Mouse (Mus musculus) lung, embryonic 16.5 days (tissue): ENCODE results near the gene Ggta1. TPM values are rescaled to one million over a fixed set of nuclear protein-coding genes. Genes with fewer than 3 reads are reported as not detected.

Experiments
- ATAC-seq: fragments of 200-750 bp; cut with Nextera tagmentation; 2 replicates; pipeline ENCODE4 v1.8.0; 2017; ENCODE audit warnings: low read depth, mild to moderate bottlenecking, moderate library complexity
- H3K27ac ChIP-seq: fragments of 300-500 bp; sonication (generic); 2 replicates; pipeline ENCODE4 v1.5.1; 2014; ENCODE audit warnings: mild to moderate bottlenecking, control low read depth, low read length
- H3K27me3 ChIP-seq: fragments of 300-500 bp; sonication (generic); 2 replicates; pipeline ENCODE4 v1.6.1; 2014; ENCODE audit warnings: low read depth, low read length, mixed read lengths; ENCODE audit not compliant: control insufficient read depth, insufficient read depth
- H3K36me3 ChIP-seq: fragments of 300-500 bp; sonication (generic); 2 replicates; pipeline ENCODE4 v1.6.1; 2014; ENCODE audit warnings: low read length; ENCODE audit not compliant: control insufficient read depth, insufficient read depth
- H3K4me1 ChIP-seq: fragments of 300-500 bp; sonication (generic); replicated peaks from 2 replicates; pipeline ENCODE4 v1.6.1; 2014; ENCODE audit warnings: low read length, mixed read lengths; ENCODE audit not compliant: control insufficient read depth, insufficient read depth
- H3K4me2 ChIP-seq: fragments of 300-500 bp; sonication (generic); 2 replicates; pipeline ENCODE4 v1.6.1; 2014; ENCODE audit warnings: low read depth, low read length, control low read depth
- H3K4me3 ChIP-seq: fragments of 300-500 bp; sonication (generic); 2 replicates; pipeline ENCODE4 v1.5.1; 2014; ENCODE audit warnings: mild to moderate bottlenecking, low read length, control low read depth
- H3K9ac ChIP-seq: fragments of 300-500 bp; sonication (generic); 2 replicates; pipeline ENCODE4 v1.6.1; 2014; ENCODE audit warnings: low read length, control low read depth
- H3K9me3 ChIP-seq: fragments of 300-500 bp; sonication (generic); 2 replicates; pipeline ENCODE4 v1.6.1; 2016; ENCODE audit warnings: low read length; ENCODE audit not compliant: control insufficient read depth
- WGBS: fragments of 180-500 bp; shearing (Covaris S2); extraction: QIAGEN DNeasy Blood & Tissue Kit; methylation state at CpG from one replicate; pipeline ENCODE4 v1.1.7; 2014; 5-methylcytosine and 5-hydroxymethylcytosine counted together
- polyA plus RNA-seq: library from polyadenylated mRNA; unstranded; fragments of >200 nt; fragmentation: Nextera tagmentation; extraction: Ambion mirVana; gene quantifications from 2 replicates; pipeline ENCODE4 v1.2.1, GENCODE M21; 2015

Gene Ggta1
- polyA plus RNA-seq, 1 experiment from 2014 or later: 21.9 TPM

DNA sequence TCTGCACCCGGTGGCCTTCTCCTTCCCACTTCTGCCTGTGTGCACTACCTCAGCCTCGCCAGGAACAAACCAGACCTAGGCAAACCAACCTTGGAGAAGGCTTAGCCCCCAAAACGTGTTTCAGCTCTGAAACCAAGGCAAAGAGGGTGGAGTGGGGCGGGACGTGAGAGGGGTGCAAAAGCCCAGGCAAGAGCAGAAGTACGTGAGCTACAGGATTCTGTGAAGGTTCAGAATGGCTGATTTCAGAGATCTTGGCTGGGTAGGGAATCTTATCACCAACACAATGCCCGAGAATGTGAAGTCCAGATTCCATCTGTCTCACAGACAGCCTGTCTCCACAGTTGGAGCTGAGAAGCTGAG lies 41.4 kb upstream of the Ggta1 start:
- H3K4me1 ChIP-seq: peaks cover 37% of the 10 kb centered on the region
- H3K4me3 ChIP-seq: no peak overlapping the region
- H3K4me2 ChIP-seq: no peak overlapping the region
- no peak overlapping the region for H3K9ac ChIP-seq
- H3K27me3 ChIP-seq: no peaks in the 10 kb centered on the region
- 52% methylated on average over 7 of the region's 7 CpGs for WGBS
- H3K27ac ChIP-seq: peak overlapping the region; percentile 7; the same call in 1 of the 2 replicates
- H3K9me3 ChIP-seq: no peaks in the 10 kb centered on the region
- ATAC-seq: no peak
- H3K36me3 ChIP-seq: no peaks in the 10 kb centered on the region

DNA sequence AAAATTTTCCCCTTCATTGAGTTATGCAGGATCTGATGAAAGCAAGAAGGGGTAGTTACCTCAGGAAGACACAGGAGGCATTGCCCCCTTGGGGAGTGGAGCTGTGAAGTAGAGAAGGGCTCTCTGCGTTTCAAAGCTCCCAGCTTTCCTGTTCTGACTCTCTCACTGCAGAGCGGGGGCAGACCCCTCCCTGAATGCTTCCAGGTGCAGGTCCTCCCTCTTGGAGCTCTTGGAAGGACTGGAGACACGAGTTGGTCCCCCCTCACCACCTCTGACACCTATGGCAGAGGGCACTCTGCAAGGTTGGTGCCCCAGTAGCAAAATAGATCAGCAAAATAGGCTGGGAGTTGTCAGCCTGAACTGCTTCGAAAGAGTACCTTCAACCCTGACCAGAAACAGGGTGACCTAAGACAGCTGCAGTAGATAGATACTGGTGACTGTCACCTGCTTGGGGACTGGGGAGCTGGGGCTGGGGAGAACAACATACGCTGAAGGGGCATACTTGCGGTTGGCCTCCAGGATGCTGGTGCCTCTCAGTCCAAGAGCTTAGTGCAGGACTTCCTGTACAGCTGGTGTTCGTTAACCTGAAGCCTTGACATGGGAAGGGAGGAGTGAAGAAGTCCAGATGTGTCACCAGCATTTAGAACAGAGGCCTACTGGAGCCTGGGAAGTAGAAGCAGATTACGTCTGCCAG lies 40.8 kb upstream of the Ggta1 start:
- Histone ChIP-seq H3K4me1 (peaks cover 32% of the 10 kb centered on the region), H3K27ac (peak overlapping the region; percentile 7; the same call in 1 of the 2 replicates), H3K36me3 (no peaks in the 10 kb centered on the region), H3K4me3 (no peak overlapping the region), H3K4me2 (no peak overlapping the region), H3K9ac (no peak overlapping the region), H3K9me3 (no peaks in the 10 kb centered on the region), H3K27me3 (no peaks in the 10 kb centered on the region)
- 43% methylated on average over 8 of the region's 8 CpGs for WGBS
- peak; percentile 21; the same call in 1 of the 2 replicates for ATAC-seq

DNA sequence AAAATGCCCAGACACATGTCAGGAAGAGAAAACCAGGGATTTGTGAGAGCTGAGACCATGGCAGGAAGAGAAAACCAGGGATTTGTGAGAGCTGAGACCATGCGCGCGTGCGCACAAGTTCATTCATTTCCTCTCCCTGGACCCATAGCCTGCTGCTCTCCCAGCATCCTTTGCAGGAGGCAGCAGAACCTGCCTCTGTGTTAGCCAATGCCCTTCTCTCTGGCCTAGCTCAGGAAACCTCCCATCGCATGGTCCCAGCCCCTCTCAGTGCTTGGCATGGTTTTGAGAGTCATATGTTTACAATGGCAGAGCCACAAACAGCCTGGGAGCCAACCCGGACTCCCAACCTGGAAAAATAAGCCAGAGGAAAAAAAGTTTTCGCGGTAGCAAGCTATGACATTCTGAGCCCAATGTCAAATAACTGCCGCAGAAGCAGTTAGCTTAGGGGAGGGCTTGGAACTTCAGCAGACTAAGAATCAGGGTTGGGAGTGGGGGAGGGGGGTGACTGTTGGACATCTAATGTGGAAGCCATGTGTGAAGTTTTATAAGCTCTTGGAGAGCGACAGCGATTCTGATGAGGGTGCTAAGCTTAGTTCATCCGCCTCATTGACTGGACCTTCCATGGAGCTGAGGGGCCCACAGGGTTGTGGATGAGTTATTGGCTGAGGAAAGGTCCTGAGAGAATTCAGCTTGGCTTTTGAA lies 40.1 kb upstream of the Ggta1 start:
- peaks cover 25% of the 10 kb centered on the region for H3K4me1 ChIP-seq
- no peaks in the 10 kb centered on the region for H3K36me3 ChIP-seq
- no peak overlapping the region for H3K9ac ChIP-seq
- H3K9me3 ChIP-seq: no peaks in the 10 kb centered on the region
- no peaks in the 10 kb centered on the region for H3K27me3 ChIP-seq
- H3K4me2 ChIP-seq: no peak overlapping the region
- WGBS: 67% methylated on average over 12 of the region's 12 CpGs
- H3K27ac ChIP-seq: no peak overlapping the region
- no peak overlapping the region for H3K4me3 ChIP-seq
- ATAC-seq: no peak

DNA sequence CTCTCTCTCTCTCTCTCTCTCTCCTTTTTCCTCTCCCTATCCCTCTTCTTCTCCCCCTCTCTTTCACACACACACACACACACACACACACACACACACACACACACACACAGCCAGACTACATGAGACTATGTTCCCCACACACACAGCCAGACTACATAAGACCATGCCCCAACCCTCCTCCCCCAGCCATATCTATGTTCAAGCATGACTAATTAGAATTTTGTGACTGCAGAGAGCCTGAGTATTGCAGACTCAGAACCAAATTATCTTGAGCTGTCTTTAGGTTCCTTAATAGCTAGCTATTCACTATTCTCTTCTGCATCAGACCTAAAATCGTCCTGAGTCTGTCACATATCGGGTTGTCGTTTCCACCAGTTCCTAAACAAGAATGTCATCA lies 39.5 kb upstream of the Ggta1 start:
- H3K9me3 ChIP-seq: no peaks in the 10 kb centered on the region
- H3K9ac ChIP-seq: no peak overlapping the region
- H3K27me3 ChIP-seq: no peaks in the 10 kb centered on the region
- no peak overlapping the region for H3K27ac ChIP-seq
- peaks cover 25% of the 10 kb centered on the region for H3K4me1 ChIP-seq
- 76% methylated on average over 3 of the region's 3 CpGs for WGBS
- no peaks in the 10 kb centered on the region for H3K36me3 ChIP-seq
- H3K4me2 ChIP-seq: no peak overlapping the region
- H3K4me3 ChIP-seq: no peak overlapping the region
- ATAC-seq: no peak

GRCm38 (mm10) chr2:35499474-35499873 lies 36.4 kb upstream of the Ggta1 start:
- no peak for ATAC-seq
- H3K27ac ChIP-seq: no peak overlapping the region
- no peak overlapping the region for H3K9ac ChIP-seq
- no peaks in the 10 kb centered on the region for H3K9me3 ChIP-seq
- H3K4me2 ChIP-seq: no peak overlapping the region
- no peak overlapping the region for H3K4me3 ChIP-seq
- 65% methylated on average over 7 of the region's 7 CpGs for WGBS
- no peaks in the 10 kb centered on the region for H3K36me3 ChIP-seq
- H3K27me3 ChIP-seq: no peaks in the 10 kb centered on the region
- H3K4me1 ChIP-seq: peaks cover 12% of the 10 kb centered on the region

- no peak for ATAC-seq
- Histone ChIP-seq H3K4me2 (no peak overlapping the region), H3K36me3 (no peaks in the 10 kb centered on the region), H3K27ac (no peak overlapping the region), H3K27me3 (no peaks in the 10 kb centered on the region), H3K9me3 (no peaks in the 10 kb centered on the region), H3K9ac (no peak overlapping the region), H3K4me3 (no peak overlapping the region), H3K4me1 (peaks cover 7% of the 10 kb centered on the region)
- 80% methylated on average over 3 of the region's 3 CpGs for WGBS
These were observed 35.9 kb upstream of the Ggta1 start for GRCm38 (mm10) chr2:35498961-35499360.

GRCm38 (mm10) chr2:35497662-35498196 lies 34.7 kb upstream of the Ggta1 start:
- Histone ChIP-seq H3K9ac (no peak overlapping the region), H3K4me3 (no peak overlapping the region), H3K4me1 (no peaks in the 10 kb centered on the region), H3K36me3 (no peaks in the 10 kb centered on the region), H3K27ac (no peak overlapping the region), H3K27me3 (no peaks in the 10 kb centered on the region), H3K4me2 (no peak overlapping the region), H3K9me3 (no peaks in the 10 kb centered on the region)
- ATAC-seq: no peak
- WGBS: 78% methylated on average over 2 of the region's 2 CpGs

DNA sequence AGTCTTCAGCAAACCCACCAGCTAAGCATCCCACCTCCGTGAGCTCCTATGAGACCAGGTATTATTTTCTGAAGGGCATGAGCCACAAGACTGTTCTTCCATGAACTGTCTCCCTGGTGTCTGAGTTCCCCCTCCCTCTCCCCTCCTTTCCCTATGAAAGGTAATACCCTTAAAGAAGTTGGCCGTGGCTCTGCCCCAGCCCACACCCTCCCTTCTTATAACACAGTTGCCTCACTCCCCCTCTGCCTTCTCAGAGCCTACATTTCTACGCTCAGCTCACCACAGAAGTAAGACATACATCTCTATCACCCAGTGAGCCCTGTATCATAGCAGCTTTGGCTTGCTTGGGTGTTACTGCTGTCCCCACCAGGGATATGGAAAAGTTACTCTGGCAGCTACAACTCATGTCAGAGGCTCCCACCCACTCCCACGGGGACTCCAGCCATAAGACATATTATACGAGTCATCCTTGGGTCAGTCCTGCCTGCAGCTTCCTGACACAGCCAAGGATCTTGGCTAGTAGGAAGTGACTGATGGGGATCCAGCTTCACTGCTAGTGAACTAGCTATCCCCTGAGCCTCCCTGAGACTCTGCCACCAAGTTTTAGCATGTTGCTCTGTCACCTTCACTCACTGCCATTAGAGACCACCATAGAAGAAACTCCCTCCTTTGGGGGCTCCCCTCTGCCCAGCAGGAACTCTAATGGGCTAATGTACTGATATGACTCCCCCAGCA lies 33.4 kb upstream of the Ggta1 start:
- H3K9ac ChIP-seq: no peak overlapping the region
- H3K4me1 ChIP-seq: no peaks in the 10 kb centered on the region
- no peaks in the 10 kb centered on the region for H3K36me3 ChIP-seq
- WGBS: 52% methylated on average over 5 of the region's 5 CpGs
- no peak overlapping the region for H3K4me2 ChIP-seq
- ATAC-seq: no peak
- H3K27ac ChIP-seq: no peak overlapping the region
- no peak overlapping the region for H3K4me3 ChIP-seq
- H3K9me3 ChIP-seq: no peaks in the 10 kb centered on the region
- H3K27me3 ChIP-seq: no peaks in the 10 kb centered on the region
